Mouse (Mus musculus) heart, adult 11 months (tissue): Measurements from ENCODE around the gene Bach2.
A peak's percentile ranks its signal among the peaks of the same experiment; 100 is the strongest.

Experiments used
- DNase-seq: peaks from one replicate; pipeline ENCODE4 v3.0.0; 2022

Gene Bach2

DNA sequence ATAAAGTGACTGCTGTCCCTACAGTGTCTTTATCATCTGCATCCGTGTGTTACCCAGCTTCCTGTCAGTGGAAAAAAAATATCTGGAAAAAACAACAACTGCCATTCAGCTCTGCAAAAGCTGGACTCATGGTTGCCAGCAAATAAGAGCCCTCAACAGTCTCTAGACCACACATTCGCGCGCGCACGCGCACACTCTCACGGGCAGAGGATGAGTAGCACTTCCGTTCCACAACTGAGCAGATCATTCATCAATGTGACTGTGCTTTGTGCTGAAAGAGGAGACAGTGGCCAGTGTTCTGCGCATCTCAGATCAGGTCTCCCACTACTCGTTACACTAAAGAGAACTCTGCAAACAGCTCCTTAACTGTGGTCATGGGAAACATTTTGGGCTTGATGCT lies 265.6 kb downstream of the Bach2 start:
- peak; percentile 59 for DNase-seq

DNA sequence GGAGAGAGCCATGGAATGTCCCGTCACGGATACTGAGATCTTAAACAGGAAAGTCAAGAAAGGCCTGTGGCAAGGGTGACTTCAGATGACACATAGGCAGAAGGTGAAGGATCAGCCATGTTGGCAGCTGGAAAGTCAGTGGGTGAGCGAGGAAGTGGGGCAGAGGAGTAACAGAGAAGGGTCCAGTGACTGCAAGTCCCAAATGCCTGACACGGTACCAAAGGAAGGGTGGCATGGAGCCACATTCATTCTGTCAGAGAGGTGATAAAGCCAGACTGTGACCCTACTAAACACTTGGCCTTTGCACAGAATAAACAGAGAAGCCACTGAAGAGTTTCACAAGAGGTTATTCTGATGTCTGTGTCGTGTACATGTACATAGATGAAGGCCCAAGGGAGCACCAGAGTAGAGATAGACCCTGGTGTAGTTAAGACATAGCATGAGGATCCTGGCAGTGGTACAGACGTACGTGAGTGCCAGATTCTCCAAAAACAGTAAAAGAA lies 267.8 kb downstream of the Bach2 start:
- peak; percentile 88 for DNase-seq

DNA sequence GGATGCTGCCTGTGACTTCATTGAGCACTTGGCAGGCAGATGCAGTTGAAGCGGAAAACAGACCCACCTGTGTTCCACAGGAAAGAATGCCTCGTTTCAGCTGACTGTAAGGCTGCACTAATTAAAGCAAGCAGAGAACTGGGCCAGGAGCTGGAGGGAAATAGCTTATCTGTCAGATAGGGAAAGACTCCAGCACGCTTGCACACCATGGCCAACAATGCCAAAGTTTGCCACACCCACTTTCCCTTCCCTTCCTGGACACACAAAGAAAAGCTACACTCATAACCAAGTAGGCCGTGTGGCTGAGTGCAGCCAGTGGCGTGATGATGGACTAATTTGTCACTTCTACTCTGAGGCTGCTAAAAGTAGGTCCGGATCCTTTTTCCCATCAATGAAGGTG lies 268.4 kb downstream of the Bach2 start:
- DNase-seq, result peak; percentile 98

GRCm38 (mm10) chr4:32508572-32508971 lies 270.0 kb downstream of the Bach2 start:
- peak; percentile 3 for DNase-seq

- peak; percentile 91 for DNase-seq
Measured at GRCm38 (mm10) chr4:32508996-32509395, 270.4 kb downstream of the Bach2 start.

GRCm38 (mm10) chr4:32509832-32510612 lies 271.4 kb downstream of the Bach2 start:
- peak; percentile 91 for DNase-seq

DNA sequence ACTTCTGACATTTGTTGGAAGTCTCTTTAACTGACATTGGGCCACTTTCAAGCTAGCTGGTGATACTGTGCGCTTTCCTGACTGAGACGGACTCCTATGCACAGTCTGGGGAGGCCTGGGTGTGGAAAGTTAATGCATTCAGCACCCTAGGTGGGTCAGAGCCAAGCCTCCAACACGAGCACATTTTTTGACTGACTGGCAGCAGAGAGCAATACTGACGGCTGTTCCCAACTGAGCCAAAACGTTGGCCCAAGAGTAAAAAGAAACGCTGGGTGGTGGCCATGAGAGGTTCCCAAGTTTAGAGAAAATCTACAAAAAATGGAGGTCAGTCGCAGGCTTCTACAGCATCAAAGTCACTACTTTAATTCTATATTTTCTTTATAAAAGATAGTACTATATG lies 272.3 kb downstream of the Bach2 start:
- no peak for DNase-seq

GRCm38 (mm10) chr4:32516126-32516525 lies 277.5 kb downstream of the Bach2 start:
- no peak for DNase-seq

- DNase-seq, result peak; percentile 90
Measured at GRCm38 (mm10) chr4:32518842-32519578, 280.4 kb downstream of the Bach2 start.

DNA sequence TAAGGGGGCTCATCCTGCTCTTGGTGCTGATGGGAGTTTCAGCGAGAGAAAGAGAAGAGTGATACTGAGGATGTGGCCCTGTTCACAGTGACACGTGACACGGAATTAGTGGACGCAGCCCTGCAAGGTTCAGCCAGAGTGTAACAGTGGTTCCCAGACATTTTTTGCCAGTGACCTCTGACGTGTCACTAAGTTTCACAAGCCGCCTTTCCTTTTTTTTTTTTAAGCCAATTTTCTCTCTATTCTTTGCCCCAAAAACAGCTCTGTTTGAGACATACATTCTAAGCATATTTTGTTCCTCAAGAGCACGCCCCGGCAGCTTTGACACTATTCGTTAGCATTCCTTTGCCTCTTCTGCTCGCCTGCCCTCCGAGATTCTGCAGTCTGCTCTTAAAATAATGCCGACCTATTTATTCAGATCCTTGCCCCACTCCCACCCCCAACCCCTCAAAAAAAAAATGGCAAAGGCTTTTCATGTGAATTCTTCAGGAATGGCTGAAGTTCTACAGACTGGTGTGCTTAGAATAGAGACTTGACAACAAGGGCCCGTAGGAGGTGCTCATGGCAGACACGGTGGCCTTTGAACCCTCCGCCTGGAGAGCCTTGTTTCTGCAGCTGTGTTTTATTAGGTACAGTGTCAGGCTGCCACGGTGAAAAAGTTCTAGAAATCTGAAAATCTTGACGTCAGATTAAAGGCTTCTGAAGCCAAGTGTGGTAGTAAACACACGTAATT lies 282.2 kb downstream of the Bach2 start:
- DNase-seq, result peak; percentile 96

- peak; percentile 60 for DNase-seq
Measured at GRCm38 (mm10) chr4:32521361-32521740, 282.7 kb downstream of the Bach2 start.

- no peak for DNase-seq
Measured at GRCm38 (mm10) chr4:32522013-32522412, 283.4 kb downstream of the Bach2 start.

DNA sequence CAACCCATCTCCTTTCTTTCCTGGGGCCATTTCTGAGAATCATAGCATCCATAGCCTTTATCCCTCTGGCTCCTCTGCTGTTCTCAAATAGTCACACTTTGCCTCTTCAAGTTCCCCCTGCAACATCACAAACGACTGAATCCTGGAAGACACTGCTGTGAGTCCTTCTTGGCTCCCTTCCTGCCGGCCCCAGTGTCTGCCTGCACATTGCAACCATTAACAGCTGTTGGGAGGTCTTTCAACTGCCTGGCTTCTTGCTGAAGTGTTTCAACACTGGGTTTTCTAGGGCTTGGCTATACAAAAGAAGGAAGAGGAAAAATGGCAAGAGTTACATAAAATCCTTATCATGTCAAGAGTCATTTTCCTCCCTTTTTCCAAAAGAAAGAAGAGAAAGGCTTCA lies 285.7 kb downstream of the Bach2 start:
- peak; percentile 93 for DNase-seq

GRCm38 (mm10) chr4:32525000-32525399 lies 286.4 kb downstream of the Bach2 start:
- DNase-seq, result no peak

DNA sequence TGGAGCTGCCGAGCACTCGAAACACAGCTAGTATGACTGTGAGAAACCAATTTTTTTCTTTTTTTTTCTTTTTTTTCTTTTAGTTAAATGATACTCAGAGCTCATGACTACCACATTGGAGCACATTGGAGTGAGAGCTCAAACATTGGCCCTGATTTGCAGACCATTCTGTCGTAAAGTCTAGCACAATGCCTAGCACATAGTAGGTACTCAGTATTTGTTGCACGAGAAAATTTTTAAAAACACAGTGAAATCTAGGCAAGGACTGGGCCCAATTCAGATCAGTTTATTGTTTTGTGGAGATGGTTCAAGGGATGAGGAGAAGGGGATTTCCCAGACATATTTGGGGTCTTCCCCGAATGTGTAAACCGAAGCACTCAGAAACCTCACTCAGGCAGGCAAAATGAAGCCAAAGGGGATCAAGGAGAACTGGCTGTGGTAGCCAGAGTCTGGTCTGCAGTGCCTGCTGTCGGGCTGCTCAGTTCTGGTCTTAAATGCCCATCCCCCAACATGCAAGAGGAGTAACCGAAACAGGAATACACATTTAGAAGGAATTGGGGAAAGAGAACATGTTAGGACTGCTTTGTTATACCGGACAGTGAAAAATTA lies 287.7 kb downstream of the Bach2 start:
- DNase-seq, result no peak

GRCm38 (mm10) chr4:32529443-32529995 lies 290.9 kb downstream of the Bach2 start:
- DNase-seq, result peak; percentile 58

GRCm38 (mm10) chr4:32530421-32530920 lies 291.9 kb downstream of the Bach2 start:
- peak; percentile 42 for DNase-seq

DNA sequence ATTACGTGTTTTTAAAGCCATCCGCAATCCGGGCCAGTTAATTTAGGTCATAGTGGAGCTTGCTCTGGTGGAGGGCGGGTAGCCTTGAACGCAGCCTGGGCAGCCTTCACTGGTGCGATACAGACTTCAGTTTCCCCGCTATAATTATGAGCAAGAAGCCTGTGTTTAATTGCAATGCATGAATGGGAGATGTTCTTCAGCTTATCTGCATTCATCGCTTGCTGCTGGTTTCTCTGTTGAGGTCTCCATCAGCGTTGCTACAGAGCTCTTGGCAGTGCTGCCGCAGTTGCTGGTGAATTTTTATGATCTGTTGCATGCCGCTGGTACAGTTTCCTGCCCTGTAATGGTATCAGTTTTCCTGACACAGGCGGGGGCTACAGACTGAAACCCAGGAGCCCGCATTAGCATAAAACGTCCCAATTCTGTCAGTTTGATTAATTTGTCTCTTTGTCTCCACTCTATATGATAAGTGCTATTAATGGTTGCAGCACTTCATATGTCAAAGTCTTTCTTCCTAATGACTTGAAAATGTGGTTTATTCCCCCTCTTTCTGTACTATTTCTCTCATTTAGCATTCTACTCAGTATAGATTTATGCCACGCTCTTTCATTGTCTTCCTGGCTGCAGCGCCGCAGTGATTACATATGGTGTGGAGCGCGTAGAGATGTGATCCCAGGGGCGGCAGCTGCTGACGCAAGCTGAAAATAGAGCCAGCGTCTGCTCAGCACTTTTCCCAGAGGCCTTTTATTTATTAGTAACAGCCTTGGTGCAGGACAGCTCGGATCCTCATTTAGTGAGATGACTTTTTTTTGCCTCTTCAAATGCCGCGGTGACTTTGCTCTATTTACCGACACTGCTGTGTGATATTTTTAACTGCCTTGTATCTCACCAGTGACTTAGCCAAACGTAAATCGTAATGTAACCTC lies 292.6 kb downstream of the Bach2 start:
- DNase-seq, result peak; percentile 93

DNA sequence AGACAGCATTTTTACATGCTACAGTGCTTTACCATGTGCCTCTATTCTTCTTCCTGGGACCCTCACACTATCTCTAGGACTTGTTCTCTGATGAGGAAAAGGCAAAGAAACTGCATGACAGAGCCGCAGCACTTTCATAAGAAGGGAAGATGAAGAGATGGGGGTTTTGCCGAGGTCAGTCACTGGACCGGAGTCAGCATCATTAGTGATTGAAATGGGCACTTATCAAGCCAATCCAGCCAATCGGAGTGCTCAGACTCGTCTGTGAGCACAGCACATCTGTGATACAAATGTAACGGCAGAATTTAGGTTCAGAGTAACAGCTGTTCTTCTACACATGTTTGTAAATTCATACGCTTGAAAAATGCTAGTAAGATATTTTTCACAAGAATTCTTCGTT lies 293.5 kb downstream of the Bach2 start:
- DNase-seq, result peak; percentile 66

- DNase-seq, result peak; percentile 30
Measured at GRCm38 (mm10) chr4:32533735-32534134, 295.1 kb downstream of the Bach2 start.

- DNase-seq, result peak; percentile 63
Measured at GRCm38 (mm10) chr4:32535626-32536025, 297.0 kb downstream of the Bach2 start.
